Mouse (Mus musculus) MEL (cell line): ENCODE data around the gene Eml6. TPM values are rescaled to one million over a fixed set of nuclear protein-coding genes. Genes with fewer than 3 reads are reported as not detected.

ENCODE experiments used
- DNase-seq: peaks from one replicate; pipeline ENCODE4 v3.0.0; 2011; ENCODE audit warnings: low read depth, low spot score
- H3K27ac ChIP-seq: 2 replicates; pipeline ENCODE4 v1.5.1; 2012; ENCODE audit warnings: low read depth, mild to moderate bottlenecking, control low read depth, low read length, moderate library complexity; ENCODE audit not compliant: control insufficient read depth
- H3K27me3 ChIP-seq, 2 experiments: fragments of 150-350 bp in 1 of 2; sonication (generic) in 1 of 2; 2 replicates each; pipeline ENCODE4 v1.6.1; 2012; ENCODE audit warnings: low read length in 2 of 2, mild to moderate bottlenecking in 2 of 2, improper control_type of control experiment in 1 of 2, moderate library complexity in 1 of 2; ENCODE audit not compliant: insufficient read depth in 2 of 2, control insufficient read depth in 1 of 2
- H3K36me3 ChIP-seq, 2 experiments: 2 replicates each; pipeline ENCODE4 v1.6.1; 2012 to 2014; ENCODE audit warnings: low read length in 2 of 2, improper control_type of control experiment in 1 of 2, inconsistent platforms in 1 of 2, mild to moderate bottlenecking in 1 of 2; ENCODE audit not compliant: insufficient read depth in 2 of 2, control insufficient read depth in 1 of 2
- H3K4me1 ChIP-seq, 2 experiments: fragments of 150-350 bp in 1 of 2; sonication (generic) in 1 of 2; 2 replicates each; pipeline ENCODE4 v1.6.1; 2012; ENCODE audit warnings: low read length in 2 of 2, improper control_type of control experiment in 1 of 2, mild to moderate bottlenecking in 1 of 2; ENCODE audit not compliant: insufficient read depth in 2 of 2, control insufficient read depth in 1 of 2
- H3K4me3 ChIP-seq, 2 experiments: fragments of 150-350 bp in 1 of 2; sonication (generic) in 1 of 2; 2 replicates each; pipeline ENCODE4 v1.5.1; 2012; ENCODE audit warnings: low read depth in 2 of 2, low read length in 2 of 2, mild to moderate bottlenecking in 2 of 2, moderate library complexity in 2 of 2, control low read depth in 1 of 2, improper control_type of control experiment in 1 of 2; ENCODE audit not compliant: control insufficient read depth in 1 of 2, insufficient read depth in 1 of 2
- H3K79me2 ChIP-seq: 2 replicates; pipeline ENCODE4 v1.6.1; 2012; ENCODE audit warnings: mild to moderate bottlenecking, low read length, moderate library complexity; ENCODE audit not compliant: control insufficient read depth, poor library complexity, insufficient read depth
- H3K9ac ChIP-seq: 2 replicates; pipeline ENCODE4 v1.6.1; 2012; ENCODE audit warnings: low read depth, mild to moderate bottlenecking, control low read depth, low read length, moderate library complexity; ENCODE audit not compliant: control insufficient read depth, poor library complexity, severe bottlenecking
- H3K9me3 ChIP-seq: fragments of 150-350 bp; sonication (generic); replicated peaks from 2 replicates; pipeline ENCODE4 v1.6.1; 2012; ENCODE audit warnings: mild to moderate bottlenecking, low read length, improper control_type of control experiment, moderate library complexity; ENCODE audit not compliant: insufficient read depth
- CHD1 ChIP-seq: IDR thresholded peaks from 2 replicates; pipeline ENCODE4 v1.6.1; 2012; ENCODE audit warnings: low read depth, mild to moderate bottlenecking, inconsistent platforms, low read length, improper control_type of control experiment
- E2F4 ChIP-seq: IDR thresholded peaks from 2 replicates; pipeline ENCODE4 v1.6.1; 2011; ENCODE audit warnings: low read depth, low read length, improper control_type of control experiment, borderline replicate concordance
- EP300 ChIP-seq, 2 experiments: IDR thresholded peaks; 2 replicates each; pipeline ENCODE4 v1.6.1; 2011; ENCODE audit warnings: improper control_type of control experiment in 2 of 2, low read length in 2 of 2, low read depth in 1 of 2, mild to moderate bottlenecking in 1 of 2
- ETS1 ChIP-seq: IDR thresholded peaks from 2 replicates; pipeline ENCODE4 v1.6.1; 2012; ENCODE audit warnings: low read depth, mild to moderate bottlenecking, inconsistent platforms, low read length, improper control_type of control experiment, moderate library complexity
- GATA1 ChIP-seq: IDR thresholded peaks from 2 replicates; pipeline ENCODE4 v1.6.1; 2011; ENCODE audit warnings: low read depth, low read length, improper control_type of control experiment
- HCFC1 ChIP-seq: IDR thresholded peaks from 2 replicates; pipeline ENCODE4 v1.6.1; 2012; ENCODE audit warnings: low read depth, mild to moderate bottlenecking, inconsistent platforms, low read length, improper control_type of control experiment, moderate library complexity
- JUND ChIP-seq: IDR thresholded peaks from 2 replicates; pipeline ENCODE4 v1.6.1; 2011; ENCODE audit warnings: low read depth, mild to moderate bottlenecking, improper control_type of control experiment, low read length
- MAFK ChIP-seq: IDR thresholded peaks from 2 replicates; pipeline ENCODE4 v1.6.1; 2011; ENCODE audit warnings: low read depth, mild to moderate bottlenecking, low read length, improper control_type of control experiment, borderline replicate concordance
- MAZ ChIP-seq: IDR thresholded peaks from 2 replicates; pipeline ENCODE4 v1.6.1; 2012; ENCODE audit warnings: low read depth, mild to moderate bottlenecking, inconsistent platforms, low read length, improper control_type of control experiment
- MEF2A ChIP-seq: IDR thresholded peaks from 2 replicates; pipeline ENCODE4 v1.6.1; 2014; ENCODE audit warnings: low read depth, mild to moderate bottlenecking, inconsistent platforms, low read length, improper control_type of control experiment; ENCODE audit not compliant: poor library complexity, insufficient replicate concordance, severe bottlenecking; ENCODE audit errors: extremely low read depth
- MYC ChIP-seq: IDR thresholded peaks from 2 replicates; pipeline ENCODE4 v1.6.1; 2011; ENCODE audit warnings: low read depth, mild to moderate bottlenecking, low read length, improper control_type of control experiment, moderate library complexity
- NRF1 ChIP-seq: IDR thresholded peaks from 2 replicates; pipeline ENCODE4 v1.6.1; 2014; ENCODE audit warnings: low read depth, mild to moderate bottlenecking, inconsistent platforms, low read length, improper control_type of control experiment, moderate library complexity; ENCODE audit not compliant: poor library complexity, insufficient read depth, severe bottlenecking
- POLR2A ChIP-seq, 2 experiments: IDR thresholded peaks; 2 replicates each; pipeline ENCODE4 v1.6.1; 2011 to 2012; ENCODE audit warnings: low read length in 2 of 2, mild to moderate bottlenecking in 2 of 2, control low read depth in 1 of 2, improper control_type of control experiment in 1 of 2, low read depth in 1 of 2, moderate library complexity in 1 of 2; ENCODE audit not compliant: control insufficient read depth in 1 of 2, insufficient read depth in 1 of 2, poor library complexity in 1 of 2
- POLR2AphosphoS2 ChIP-seq: IDR thresholded peaks from 2 replicates; pipeline ENCODE4 v1.6.1; 2011; ENCODE audit warnings: low read length, improper control_type of control experiment
- POLR2AphosphoS5 ChIP-seq: IDR thresholded peaks from 2 replicates; pipeline ENCODE4 v1.6.1; 2012; ENCODE audit warnings: low read depth, borderline replicate concordance, mild to moderate bottlenecking, inconsistent platforms, low read length, moderate library complexity, mixed read lengths
- RAD21 ChIP-seq: IDR thresholded peaks from 2 replicates; pipeline ENCODE4 v1.6.1; 2011; ENCODE audit warnings: mild to moderate bottlenecking, low read depth, low read length, improper control_type of control experiment
- SMC3 ChIP-seq: IDR thresholded peaks from 2 replicates; pipeline ENCODE4 v1.6.1; 2011; ENCODE audit warnings: low read depth, low read length, improper control_type of control experiment
- TAL1 ChIP-seq: IDR thresholded peaks from 2 replicates; pipeline ENCODE4 v1.6.1; 2012; ENCODE audit warnings: mild to moderate bottlenecking, inconsistent platforms, low read length, moderate library complexity, mixed read lengths
- TBP ChIP-seq: IDR thresholded peaks from 2 replicates; pipeline ENCODE4 v1.8.0; 2011; ENCODE audit warnings: low read depth, low read length, improper control_type of control experiment
- UBTF ChIP-seq: IDR thresholded peaks from 2 replicates; pipeline ENCODE4 v1.6.1; 2012; ENCODE audit warnings: low read depth, mild to moderate bottlenecking, inconsistent platforms, low read length, improper control_type of control experiment, moderate library complexity, borderline replicate concordance; ENCODE audit not compliant: insufficient read depth
- USF1 ChIP-seq: IDR thresholded peaks from 2 replicates; pipeline ENCODE4 v1.6.1; 2014; ENCODE audit warnings: low read depth, mild to moderate bottlenecking, inconsistent platforms, low read length, improper control_type of control experiment, moderate library complexity
- ZMIZ1 ChIP-seq: IDR thresholded peaks from 2 replicates; pipeline ENCODE4 v1.6.1; 2012; ENCODE audit warnings: low read depth, mild to moderate bottlenecking, inconsistent platforms, low read length, improper control_type of control experiment, moderate library complexity
- polyA plus RNA-seq, 2 experiments: library from polyadenylated mRNA; stranded (reverse) in 1 of 2; unstranded in 1 of 2; fragments of >175 nt in 1 of 2; fragments of >200 nt in 1 of 2; gene quantifications; 2 replicates each; pipeline versions ENCODE4 v1.2.1 to v1.2.4; 2012; ENCODE audit warnings: low replicate concordance in 2 of 2, low read depth in 1 of 2; ENCODE audit not compliant: insufficient read length in 2 of 2, insufficient read depth in 1 of 2, missing spikeins in 1 of 2
- total RNA-seq: library from RNA; depleted of rRNA; stranded (reverse); fragments of 300-350 nt; gene quantifications from 2 replicates; pipeline ENCODE4 v1.2.3, GENCODE M21; 2012

Gene Eml6
- total and polyA plus RNA-seq, 3 experiments, result 2.7 to 2.8 TPM; not detected in 1

DNA sequence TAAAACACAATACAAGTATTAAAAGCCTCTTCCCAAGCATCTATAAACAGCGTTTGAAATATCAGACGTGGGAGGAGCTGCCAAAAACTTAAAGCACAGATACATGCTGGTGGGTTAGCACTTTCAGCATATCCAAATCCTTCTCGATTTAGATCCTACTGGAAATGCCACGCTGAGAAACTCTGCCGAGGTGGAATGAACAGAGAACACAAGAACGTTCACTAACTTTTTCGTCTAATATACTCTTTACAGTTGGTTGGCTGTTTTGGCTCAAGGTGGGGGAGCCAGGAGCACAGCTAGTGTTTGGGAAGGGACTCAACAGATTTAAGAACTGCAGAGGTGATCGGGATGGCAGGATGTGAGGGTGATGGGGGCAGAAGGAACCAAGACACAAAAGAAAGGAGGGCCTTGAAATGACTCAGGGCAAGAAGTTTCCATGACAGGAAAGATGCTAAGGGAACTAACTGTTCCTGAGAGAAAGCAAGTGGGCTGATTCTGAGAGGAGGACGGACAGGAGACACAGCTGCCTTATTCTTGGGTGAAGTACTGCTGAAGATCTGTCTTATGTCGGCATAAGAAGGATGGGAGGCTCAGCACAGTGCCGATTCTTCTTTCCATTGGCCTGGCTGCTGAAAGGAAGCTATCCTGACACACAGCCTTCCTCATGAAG, 259.4 kb downstream of the Eml6 start:
- no peak overlapping the region for H3K9ac ChIP-seq
- H3K4me3 ChIP-seq, result no peak overlapping the region
- no peak for DNase-seq
- no peaks in the 10 kb centered on the region for H3K9me3 ChIP-seq
- no peak for TF ChIP-seq JUND
- no peak for TF ChIP-seq TBP
- TF ChIP-seq USF1, result no peak
- no peak for TF ChIP-seq MAZ
- TF ChIP-seq MYC, result no peak
- no peak for TF ChIP-seq HCFC1
- no peak for TF ChIP-seq SMC3
- H3K79me2 ChIP-seq, result no peaks in the 10 kb centered on the region
- no peaks in the 10 kb centered on the region for H3K36me3 ChIP-seq
- H3K27me3 ChIP-seq, result no peaks in the 10 kb centered on the region
- no peak overlapping the region for H3K27ac ChIP-seq
- no peaks in the 10 kb centered on the region for H3K4me1 ChIP-seq

DNA sequence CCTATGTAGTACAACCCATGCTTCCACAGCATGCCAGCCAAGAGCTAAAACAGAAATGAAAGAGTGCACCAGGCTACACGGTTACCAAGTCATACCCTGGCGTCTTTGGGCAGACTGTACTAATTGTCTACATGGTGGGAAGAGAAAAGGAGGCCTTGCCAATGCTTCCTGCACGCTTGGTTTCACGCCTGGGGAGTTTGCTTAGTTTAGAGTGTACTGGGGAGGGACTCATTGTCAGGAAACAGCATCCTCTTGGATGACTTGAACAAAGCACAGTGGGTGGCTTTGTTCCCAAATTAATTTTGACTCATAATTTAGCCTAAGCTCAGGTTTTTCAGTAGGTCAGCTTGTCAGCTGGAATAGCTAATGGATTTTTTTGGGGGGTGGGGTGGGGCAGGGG, 260.8 kb downstream of the Eml6 start:
- H3K9me3 ChIP-seq, result no peaks in the 10 kb centered on the region
- H3K27me3 ChIP-seq, result no peaks in the 10 kb centered on the region
- H3K79me2 ChIP-seq, result no peaks in the 10 kb centered on the region
- TF ChIP-seq POLR2A (IDR thresholded peaks at IDR 0.05; ENCODE audit: control insufficient read depth in 1 of 2, insufficient read depth in 1 of 2, low read depth in 1 of 2, low read length in 2 of 2, poor library complexity in 1 of 2), result no peak
- TF ChIP-seq CHD1, result no peak
- TF ChIP-seq NRF1, result no peak
- TF ChIP-seq MYC, result no peak
- no peak for TF ChIP-seq USF1
- no peak for TF ChIP-seq POLR2AphosphoS5
- no peak for TF ChIP-seq TAL1
- no peak for TF ChIP-seq POLR2AphosphoS2
- no peak for TF ChIP-seq MAFK
- no peak for TF ChIP-seq EP300 (IDR thresholded peaks at IDR 0.05; ENCODE audit: low read depth in 1 of 2, low read length in 2 of 2)
- no peak for TF ChIP-seq UBTF
- no peak for TF ChIP-seq SMC3
- no peak for TF ChIP-seq E2F4
- TF ChIP-seq MEF2A, result no peak
- TF ChIP-seq ZMIZ1, result no peak
- TF ChIP-seq GATA1, result no peak
- no peak for TF ChIP-seq RAD21
- no peak for TF ChIP-seq ETS1
- no peak overlapping the region for H3K27ac ChIP-seq
- H3K4me1 ChIP-seq, result no peaks in the 10 kb centered on the region
- no peaks in the 10 kb centered on the region for H3K36me3 ChIP-seq
- H3K4me3 ChIP-seq, result no peak overlapping the region
- DNase-seq, result no peak
- H3K9ac ChIP-seq, result no peak overlapping the region
